Mouse (Mus musculus) neural tube, embryonic 11.5 days (tissue): ENCODE measurements around the gene Rorc. TPM values are rescaled to one million over a fixed set of nuclear protein-coding genes. Genes with fewer than 3 reads are reported as not detected.

ENCODE experiments used
- ATAC-seq: fragments of 200-750 bp; cut with Nextera tagmentation; 2 replicates; pipeline ENCODE4 v1.8.0; 2017; ENCODE audit warnings: moderate number of reproducible peaks, mild to moderate bottlenecking, moderate TSS enrichment, moderate library complexity; ENCODE audit not compliant: insufficient read depth, low FRiP score, low TSS enrichment
- DNase-seq: peaks from one replicate; pipeline ENCODE4 v3.0.0-alpha.2; 2015; ENCODE audit warnings: low spot score
- H3K27ac ChIP-seq: fragments of 300-500 bp; sonication (generic); 2 replicates; pipeline ENCODE4 v1.5.1; 2014; ENCODE audit warnings: low read depth, mild to moderate bottlenecking, low read length
- H3K27me3 ChIP-seq: fragments of 300-500 bp; sonication (generic); 2 replicates; pipeline ENCODE4 v1.6.1; 2014; ENCODE audit warnings: mild to moderate bottlenecking, low read length, mixed read lengths; ENCODE audit not compliant: control insufficient read depth, insufficient read depth
- H3K36me3 ChIP-seq: fragments of 300-500 bp; sonication (generic); 2 replicates; pipeline ENCODE4 v1.6.1; 2014; ENCODE audit warnings: mild to moderate bottlenecking, low read length, moderate library complexity, mixed read lengths; ENCODE audit not compliant: control insufficient read depth, insufficient read depth
- H3K4me1 ChIP-seq: fragments of 300-500 bp; sonication (generic); 2 replicates; pipeline ENCODE4 v1.6.1; 2014; ENCODE audit warnings: low read length, mixed read lengths; ENCODE audit not compliant: control insufficient read depth, insufficient read depth
- H3K4me2 ChIP-seq: fragments of 300-500 bp; sonication (generic); 2 replicates; pipeline ENCODE4 v1.6.1; 2014; ENCODE audit warnings: low read depth, mild to moderate bottlenecking, moderate library complexity
- H3K4me3 ChIP-seq: fragments of 300-500 bp; sonication (generic); 2 replicates; pipeline ENCODE4 v1.5.1; 2014; ENCODE audit warnings: low read depth, low read length
- H3K9ac ChIP-seq: fragments of 300-500 bp; sonication (generic); 2 replicates; pipeline ENCODE4 v1.6.1; 2014; ENCODE audit warnings: mild to moderate bottlenecking, low read length
- H3K9me3 ChIP-seq: fragments of 300-500 bp; sonication (generic); 2 replicates; pipeline ENCODE4 v1.6.1; 2016; ENCODE audit warnings: low read length; ENCODE audit not compliant: control insufficient read depth
- WGBS: fragments of 180-500 bp; shearing (Covaris S2); extraction: QIAGEN DNeasy Blood & Tissue Kit; methylation state at CpG from one replicate; pipeline ENCODE4 v1.1.7; 2014; 5-methylcytosine and 5-hydroxymethylcytosine counted together
- polyA plus RNA-seq: library from polyadenylated mRNA; unstranded; fragments of >200 nt; fragmentation: Nextera tagmentation; extraction: Ambion mirVana; gene quantifications from 2 replicates; pipeline ENCODE4 v1.2.1, GENCODE M21; 2014

Gene Rorc
- polyA plus RNA-seq, 1 experiment from 2014 or later, result not detected

DNA sequence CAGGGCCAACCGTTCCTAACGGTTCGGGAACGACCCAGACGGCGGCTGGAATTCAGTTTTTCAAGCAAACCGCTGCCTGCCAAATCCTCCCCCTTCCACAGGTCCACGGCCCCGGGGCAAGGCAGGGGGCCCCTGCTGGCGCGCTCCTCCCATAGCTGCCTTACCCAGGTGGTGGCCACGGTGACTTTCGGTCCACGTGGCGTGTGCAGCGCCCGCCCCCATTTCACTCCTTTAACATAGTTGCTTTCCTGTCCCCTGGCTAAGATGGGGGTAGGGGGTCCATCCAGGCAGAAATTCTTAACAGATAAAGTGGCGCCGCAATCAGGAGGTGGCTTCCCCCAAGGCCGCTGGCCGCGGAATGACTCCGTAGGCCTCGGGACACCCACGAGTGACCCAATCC, 39.9 kb downstream of the Rorc start:
- H3K4me2 ChIP-seq, result peak overlapping the region; percentile 85
- H3K4me1 ChIP-seq, result peaks cover 7% of the 10 kb centered on the region; the same call in 1 of the 2 replicates
- ATAC-seq (peak; percentile 53), DNase-seq (no peak)
- WGBS, result 12% methylated on average over 25 of the region's 25 CpGs
- no peaks in the 10 kb centered on the region for H3K36me3 ChIP-seq
- H3K9ac ChIP-seq, result peak overlapping the region; percentile 54
- peak overlapping the region; percentile 52 for H3K4me3 ChIP-seq
- no peaks in the 10 kb centered on the region for H3K9me3 ChIP-seq
- H3K27me3 ChIP-seq, result no peaks in the 10 kb centered on the region
- peak overlapping the region; percentile 34; the same call in 1 of the 2 replicates for H3K27ac ChIP-seq

DNA sequence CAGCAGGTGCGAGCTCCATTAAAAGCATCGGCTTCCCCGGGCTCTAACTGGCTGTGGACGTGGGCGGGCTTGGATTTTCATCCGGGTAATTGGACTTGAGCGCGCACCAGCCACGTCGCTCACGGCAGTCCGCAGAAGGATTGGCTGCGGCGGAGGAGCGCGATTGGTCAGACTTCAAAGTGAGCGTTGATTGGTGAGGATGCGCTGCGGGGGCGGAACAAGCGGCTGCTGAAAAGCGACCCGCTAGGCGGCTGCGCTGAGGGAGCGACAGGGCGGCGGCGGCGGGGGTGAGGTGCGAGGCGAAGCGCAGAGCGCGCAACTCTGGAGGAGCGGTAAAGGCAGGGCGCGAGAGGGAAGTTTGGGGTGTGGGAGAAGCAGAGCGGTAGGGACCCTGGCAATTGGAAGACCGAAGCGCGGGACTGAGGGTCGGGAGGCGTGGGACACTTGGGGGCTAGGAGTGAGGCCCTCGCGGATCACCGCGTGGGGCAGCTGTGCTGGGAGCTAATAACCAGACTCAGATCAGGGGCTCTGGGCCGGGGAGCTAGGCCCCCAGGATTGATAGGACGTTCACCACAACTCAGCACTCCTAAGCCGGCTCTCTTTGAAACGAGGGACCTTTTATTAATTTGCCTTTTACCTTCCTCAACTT, 40.6 kb downstream of the Rorc start, which contains the start of gene Tdrkh:
Gene Tdrkh (plus strand): TSS at position 243 of the 649 bp plus-strand sequence.
- Histone ChIP-seq H3K9ac (peak within 1 kb of the TSS; percentile 54), H3K27ac (peak within 1 kb of the TSS; percentile 34; the same call in 1 of the 2 replicates), H3K9me3 (no peaks in the 10 kb centered on the region), H3K4me2 (peak within 1 kb of the TSS; percentile 85), H3K4me3 (peak within 1 kb of the TSS; percentile 52), H3K36me3 (no peaks in the 10 kb centered on the region), H3K27me3 (no peaks in the 10 kb centered on the region), H3K4me1 (peaks cover 7% of the 10 kb centered on the region; the same call in 1 of the 2 replicates)
- ATAC-seq, result peak; percentile 99
- peak; percentile 96 for DNase-seq
- 8% methylated on average over 52 of the region's 52 CpGs for whole genome bisulfite sequencing

DNA sequence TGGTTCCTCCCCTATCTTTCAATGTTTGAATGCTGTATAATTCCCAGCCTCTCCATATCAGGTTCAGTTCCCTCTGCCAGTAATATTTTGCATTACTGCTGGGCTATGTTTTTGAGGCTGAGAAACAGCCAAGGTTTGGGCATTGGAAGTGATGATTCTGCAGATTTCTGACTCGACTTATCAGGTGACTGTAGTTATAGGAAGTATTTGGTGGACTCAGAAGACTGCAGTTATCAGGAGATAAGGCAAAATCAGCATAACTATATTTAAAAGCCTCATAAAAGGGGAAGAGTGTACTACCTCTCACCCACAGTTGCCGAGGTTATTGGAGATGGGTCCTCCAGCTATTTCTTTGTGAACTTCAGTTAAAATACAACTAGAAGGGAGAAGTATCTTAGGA, 58.4 kb downstream of the Rorc start:
- Histone ChIP-seq H3K4me3 (no peak overlapping the region), H3K36me3 (no peaks in the 10 kb centered on the region), H3K27me3 (no peaks in the 10 kb centered on the region), H3K27ac (no peak overlapping the region), H3K4me2 (no peak overlapping the region), H3K4me1 (no peaks in the 10 kb centered on the region), H3K9me3 (no peaks in the 10 kb centered on the region), H3K9ac (no peak overlapping the region)
- WGBS, result 84% methylated on average over 2 of the region's 2 CpGs
- no peak for ATAC-seq
- no peak for DNase-seq

DNA sequence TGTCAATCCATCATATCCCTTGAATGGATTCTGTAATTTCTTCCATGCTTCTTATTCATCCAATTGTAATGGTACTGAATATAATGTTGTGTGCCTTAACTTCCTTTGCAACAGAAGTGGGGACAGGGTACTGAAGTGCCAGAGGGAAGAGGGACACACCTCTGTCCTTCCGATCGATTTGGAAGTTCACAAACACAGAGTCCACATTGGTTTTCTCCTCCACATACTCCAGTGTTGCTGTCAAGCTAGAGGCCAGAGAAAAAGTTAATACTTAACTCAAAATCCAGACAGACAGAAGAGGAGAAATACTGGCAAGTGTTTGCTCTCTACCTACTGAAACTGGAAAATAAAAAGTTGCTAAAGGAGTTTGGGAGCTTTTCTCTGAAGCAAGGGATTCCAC, 61.7 kb downstream of the Rorc start:
- 96% methylated on average over 2 of the region's 2 CpGs for WGBS
- H3K4me3 ChIP-seq, result no peak overlapping the region

DNA sequence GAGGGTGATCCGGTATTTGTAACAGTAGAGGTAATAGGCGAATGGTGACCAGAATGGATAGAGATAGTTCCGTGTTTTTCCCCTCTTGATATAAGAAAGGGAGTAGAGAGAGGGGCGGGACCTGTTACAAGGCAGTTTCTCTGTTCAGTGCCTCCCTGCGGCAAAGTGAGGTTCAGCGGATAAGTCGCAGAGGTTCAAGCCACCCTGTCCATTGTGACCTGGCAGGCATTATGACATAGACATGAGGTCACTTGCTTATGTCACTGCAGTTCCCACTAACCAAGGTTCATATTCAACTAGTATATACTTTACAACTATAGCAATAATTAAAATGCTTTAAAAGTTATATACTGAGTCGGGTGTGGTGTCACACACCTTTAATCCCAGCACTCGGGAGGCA, 63.8 kb downstream of the Rorc start:
- Histone ChIP-seq H3K9ac (no peak overlapping the region), H3K4me1 (no peaks in the 10 kb centered on the region), H3K4me2 (no peak overlapping the region), H3K36me3 (no peaks in the 10 kb centered on the region), H3K4me3 (no peak overlapping the region), H3K9me3 (no peaks in the 10 kb centered on the region), H3K27ac (no peak overlapping the region), H3K27me3 (no peaks in the 10 kb centered on the region)
- no peak for DNase-seq
- no peak for ATAC-seq
- WGBS, result 86% methylated on average over 9 of the region's 9 CpGs

More for the DNA sequence above, 61.7 kb downstream of the Rorc start:
- H3K9me3 ChIP-seq, result no peaks in the 10 kb centered on the region
- no peak overlapping the region for H3K4me2 ChIP-seq
- no peak overlapping the region for H3K27ac ChIP-seq
- H3K27me3 ChIP-seq, result no peaks in the 10 kb centered on the region
- H3K36me3 ChIP-seq, result no peaks in the 10 kb centered on the region
- no peaks in the 10 kb centered on the region for H3K4me1 ChIP-seq
- ATAC-seq, result no peak
- DNase-seq, result no peak
- no peak overlapping the region for H3K9ac ChIP-seq

DNA sequence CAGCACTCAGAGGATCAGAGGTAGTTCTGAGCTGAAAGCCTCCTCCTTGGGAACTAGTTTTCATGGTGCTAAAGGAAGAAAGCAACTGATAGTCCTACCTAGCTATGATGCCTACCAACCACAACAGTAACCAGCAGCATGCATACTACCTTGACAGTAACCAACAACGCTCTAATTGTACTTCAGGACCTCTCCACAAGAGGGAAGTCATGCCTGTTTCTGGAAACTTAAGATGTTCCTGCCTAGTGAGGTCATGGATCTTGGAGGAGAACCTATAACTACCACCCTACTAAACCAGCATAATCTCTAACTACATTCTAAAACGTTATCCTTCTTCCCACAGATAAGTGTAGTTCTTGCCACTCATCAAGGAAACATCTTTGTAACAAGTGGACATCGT, 68.6 kb downstream of the Rorc start:
- Histone ChIP-seq H3K27me3 (no peaks in the 10 kb centered on the region), H3K4me2 (no peak overlapping the region), H3K36me3 (0 out of 2 replicates have a peak, but pooled peaks cover 4% of the 10 kb centered on the region), H3K9me3 (no peaks in the 10 kb centered on the region), H3K4me1 (0 out of 2 replicates have a peak, but pooled peaks cover 3% of the 10 kb centered on the region), H3K27ac (no peak overlapping the region), H3K4me3 (no peak overlapping the region), H3K9ac (no peak overlapping the region)
- ATAC-seq (no peak), DNase-seq (no peak)
- WGBS, result 41% methylated on average over 3 of the region's 3 CpGs

DNA sequence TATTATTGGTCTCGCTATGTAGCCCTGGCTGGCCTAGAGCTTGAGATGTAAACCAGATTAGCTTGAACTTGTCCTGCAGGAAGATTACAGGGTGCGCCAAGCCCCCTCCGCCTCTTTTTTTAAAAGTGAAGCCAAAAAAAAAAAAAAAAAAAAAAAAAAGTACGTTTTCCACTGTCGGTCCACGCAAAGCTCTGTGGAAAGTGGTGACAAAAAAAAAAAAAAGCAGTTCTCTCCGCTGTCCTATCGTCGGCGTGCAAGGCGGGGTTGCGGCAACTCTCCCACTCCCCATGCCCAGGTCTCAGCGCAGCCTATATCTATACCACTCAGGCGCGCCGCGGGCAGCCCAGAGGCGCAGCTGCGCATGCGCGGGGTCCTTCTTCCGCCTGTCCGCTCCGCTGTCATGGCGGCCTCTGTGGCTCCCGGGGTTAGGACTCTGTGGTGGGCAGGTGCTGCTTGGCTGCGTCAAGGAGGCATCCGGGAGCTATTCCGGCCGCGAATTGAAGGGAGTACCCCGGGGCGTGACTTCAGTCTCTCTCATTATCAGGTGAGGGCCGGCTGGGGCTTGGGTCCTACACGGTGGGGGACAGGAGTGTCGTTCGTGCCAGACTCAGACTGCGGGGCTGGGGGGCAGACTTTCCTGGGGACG, 70.5 kb downstream of the Rorc start, which contains the start of gene Mrpl9:
Gene Mrpl9 (plus strand): TSS at position 368 of the 646 bp plus-strand sequence.
- 0 out of 2 replicates have a peak within 1 kb of the TSS, but pooled peaks have one; percentile 29 for H3K27ac ChIP-seq
- WGBS, result 2% methylated on average over 39 of the region's 39 CpGs

DNA sequence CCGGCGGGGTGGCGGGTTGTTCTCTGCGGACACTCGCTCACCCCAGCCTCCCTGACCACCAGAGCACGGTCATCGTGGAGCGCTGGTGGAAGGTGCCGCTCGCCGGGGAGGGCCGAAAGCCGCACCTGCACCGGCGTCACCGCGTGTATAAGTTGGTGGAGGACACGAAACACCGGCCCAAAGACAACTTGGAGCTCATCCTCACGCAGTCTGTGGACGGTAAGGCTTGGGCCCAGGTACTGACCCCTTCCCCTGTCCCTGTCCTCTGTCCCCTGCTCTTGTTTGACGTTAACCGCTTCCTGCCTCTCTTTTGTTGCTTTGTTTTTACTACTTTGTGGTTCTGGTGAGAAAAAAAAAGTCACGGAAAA, 71.0 kb downstream of the Rorc start, which contains the start of gene Oaz3:
Gene Oaz3 (minus strand): TSS at position 319 of the 368 bp plus-strand sequence.
- peak within 1 kb of the TSS; percentile 87 for H3K9ac ChIP-seq
- ATAC-seq (no peak), DNase-seq (no peak)
- H3K4me3 ChIP-seq, result peak within 1 kb of the TSS; percentile 92
- H3K4me2 ChIP-seq, result peak within 1 kb of the TSS; percentile 82
- H3K27ac ChIP-seq, result 0 out of 2 replicates have a peak within 1 kb of the TSS, but pooled peaks have one; percentile 29
- 1% methylated on average over 24 of the region's 24 CpGs for WGBS
- H3K27me3 ChIP-seq, result no peaks in the 10 kb centered on the region
- peaks cover 14% of the 10 kb centered on the region; the same call in 1 of the 2 replicates for H3K36me3 ChIP-seq
- no peaks in the 10 kb centered on the region for H3K9me3 ChIP-seq
- 0 out of 2 replicates have a peak, but pooled peaks cover 3% of the 10 kb centered on the region for H3K4me1 ChIP-seq

More for the DNA sequence above, 70.5 kb downstream of the Rorc start, which contains the start of gene Mrpl9:
- Histone ChIP-seq H3K36me3 (peaks cover 11% of the 10 kb centered on the region; the same call in 1 of the 2 replicates), H3K27me3 (no peaks in the 10 kb centered on the region), H3K4me2 (peak within 1 kb of the TSS; percentile 82), H3K9me3 (no peaks in the 10 kb centered on the region), H3K9ac (peak within 1 kb of the TSS; percentile 87), H3K4me1 (0 out of 2 replicates have a peak, but pooled peaks cover 3% of the 10 kb centered on the region), H3K4me3 (peak within 1 kb of the TSS; percentile 92)
- peak; percentile 97 for DNase-seq
- peak; percentile 97 for ATAC-seq
